Comparison of ENCODE assay signal across 12 mouse cellular contexts in the genomic region with DNA sequence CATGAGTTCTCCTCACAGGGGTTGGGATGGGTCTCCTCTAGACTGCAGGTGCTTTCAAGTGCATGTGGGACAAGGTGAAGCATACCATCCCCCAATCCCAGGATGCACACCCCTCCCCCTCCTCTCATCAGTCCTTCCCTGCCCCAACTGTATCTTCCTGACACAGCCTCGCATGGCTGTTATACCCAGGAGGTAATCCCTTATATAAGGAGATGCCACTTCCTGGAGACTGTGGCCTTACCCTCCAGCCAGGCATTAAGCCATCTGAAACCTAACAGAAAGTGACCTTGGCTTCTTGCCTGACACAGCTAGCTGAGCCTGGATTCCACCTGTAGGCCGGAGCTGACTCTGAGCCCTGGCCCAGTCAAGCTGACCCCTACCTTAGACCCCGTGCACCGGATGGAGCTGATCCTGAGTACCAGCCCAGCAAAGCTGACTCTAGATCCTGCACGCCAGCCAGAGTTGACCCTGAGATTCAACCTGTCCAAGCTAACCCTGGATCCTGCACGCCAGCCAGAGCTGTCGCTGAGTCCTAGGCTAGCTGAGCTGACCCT. TPM values are rescaled to one million over a fixed set of nuclear protein-coding genes. Genes with fewer than 3 reads are reported as not detected.
A peak's percentile ranks its signal among the peaks of the same experiment; 100 is the strongest.
DNase-seq lines count a peak whose midpoint lies in the region; ATAC-seq and TF ChIP-seq lines count a peak whose summit lies in the region.
"Had no signal": no experiment of that assay in that cellular context is flagged by ENCODE, and none has a peak within 500 bp of the region (broad histone marks: within the 10 kb centered on the region; RNA-seq: fewer than 3 reads in every experiment).

No protein-coding gene starts in this region.

- H3K9me3 ChIP-seq in neural tube, embryonic 13.5 days: no peaks in the 10 kb centered on the region
- no peaks in the 10 kb centered on the region for H3K9me3 ChIP-seq in kidney, postnatal 0 days (replicated peaks; ENCODE audit: low read length)
- no peaks in the 10 kb centered on the region for H3K9me3 ChIP-seq in liver, postnatal 0 days (ENCODE audit: low read length)

- TF ChIP-seq EP300 in liver, postnatal 0 days (IDR thresholded peaks at IDR 0.05; ENCODE audit: low read depth): no peak

- no peak for TF ChIP-seq CTCF in kidney, postnatal 0 days (IDR thresholded peaks at IDR 0.05; ENCODE audit: low read depth)
- no peak for TF ChIP-seq CTCF in liver, postnatal 0 days (IDR thresholded peaks at IDR 0.05; ENCODE audit: low read depth)

- ATAC-seq in neural tube, embryonic 13.5 days (ENCODE audit: low read depth): no peak
- no peak for ATAC-seq in kidney, postnatal 0 days (replicated peaks; ENCODE audit: low FRiP score, low read depth)
- no peak for ATAC-seq in liver, postnatal 0 days
- ATAC-seq: CD4-positive, CD25-positive, alpha-beta regulatory T cell, adult 4 months had no signal

- H3K27me3 ChIP-seq in neural tube, embryonic 13.5 days: no peaks in the 10 kb centered on the region
- H3K27me3 ChIP-seq in kidney, postnatal 0 days (ENCODE audit: insufficient read depth, low read length): no peaks in the 10 kb centered on the region
- no peaks in the 10 kb centered on the region for H3K27me3 ChIP-seq in liver, postnatal 0 days (ENCODE audit: insufficient read depth, low read length)

- no peak overlapping the region for H3K4me2 ChIP-seq in neural tube, embryonic 13.5 days
- no peak overlapping the region for H3K4me2 ChIP-seq in kidney, postnatal 0 days (ENCODE audit: low read length)
- peak overlapping the region; percentile 97 for H3K4me2 ChIP-seq in liver, postnatal 0 days (ENCODE audit: low read depth, low read length)

- 92% methylated on average over 7 of the region's 7 CpGs for WGBS in neural tube, embryonic 13.5 days
- WGBS in kidney, postnatal 0 days: 88% methylated on average over 7 of the region's 7 CpGs
- 80% methylated on average over 7 of the region's 7 CpGs for WGBS in liver, postnatal 0 days (ENCODE audit: insufficient replicate concordance)

- H3K4me1 ChIP-seq in neural tube, embryonic 13.5 days (replicated peaks): peaks cover 32% of the 10 kb centered on the region
- peaks cover 11% of the 10 kb centered on the region; the same call in 1 of the 2 replicates for H3K4me1 ChIP-seq in kidney, postnatal 0 days (replicated peaks; ENCODE audit: insufficient read depth, low read length)
- peaks cover 30% of the 10 kb centered on the region for H3K4me1 ChIP-seq in liver, postnatal 0 days (ENCODE audit: insufficient read depth)

- peaks cover 16% of the 10 kb centered on the region for H3K36me3 ChIP-seq in neural tube, embryonic 13.5 days
- H3K36me3 ChIP-seq in kidney, postnatal 0 days (ENCODE audit: insufficient read depth, low read length): peaks cover 8% of the 10 kb centered on the region; the same call in 1 of the 2 replicates
- H3K36me3 ChIP-seq in liver, postnatal 0 days (replicated peaks; ENCODE audit: insufficient read depth, low read length): peaks cover 16% of the 10 kb centered on the region

- H3K4me3 ChIP-seq in neural tube, embryonic 13.5 days: no peak overlapping the region
- H3K4me3 ChIP-seq in kidney, postnatal 0 days (replicated peaks; ENCODE audit: low read depth, low read length): no peak overlapping the region
- no peak overlapping the region for H3K4me3 ChIP-seq in liver, postnatal 0 days (ENCODE audit: low read depth, low read length)
- H3K4me3 ChIP-seq: layer of hippocampus, adult 2 months had no signal

- no peak overlapping the region for H3K27ac ChIP-seq in neural tube, embryonic 13.5 days (replicated peaks)
- no peak overlapping the region for H3K27ac ChIP-seq in kidney, postnatal 0 days
- peak overlapping the region; percentile 94; the same call in 1 of the 2 replicates for H3K27ac ChIP-seq in liver, postnatal 0 days (ENCODE audit: low read depth)
- H3K27ac ChIP-seq: layer of hippocampus, adult 2 months had no signal

- peak; percentile 61 for DNase-seq in kidney, adult 11 months
- no peak for DNase-seq in kidney, postnatal 4 days
- DNase-seq in neural tube, embryonic 10.5 days (ENCODE audit: extremely low spot score, low spot score): no peak
- DNase-seq in kidney, postnatal 0 days (ENCODE audit: low spot score): no peak
- DNase-seq in liver, postnatal 0 days: no peak
- DNase-seq in frontal cortex, postnatal 25 days (ENCODE audit: low spot score in 2 of 2): no peak
- DNase-seq in urinary bladder, adult 2 months (ENCODE audit: low spot score): no peak
- DNase-seq: lung, adult 2 months; right cerebral cortex, postnatal 4 days had no signal

- 0 out of 2 replicates have a peak overlapping the region, but pooled peaks have one; percentile 85 for H3K9ac ChIP-seq in neural tube, embryonic 13.5 days
- H3K9ac ChIP-seq in kidney, postnatal 0 days (ENCODE audit: low read depth, low read length): 0 out of 2 replicates have a peak overlapping the region, but pooled peaks have one; percentile 13
- peak overlapping the region; percentile 86 for H3K9ac ChIP-seq in liver, postnatal 0 days (replicated peaks)

RNA-seq across cellular contexts. Expression of a gene that starts 2.0 kb away (rescaled TPM):
- 1.9 and 2.0 TPM in 2 replicates for polyA plus RNA-seq in neural tube, embryonic 13.5 days (2015; fragmentation: Nextera tagmentation; extraction: Ambion mirVana)
- polyA plus RNA-seq in kidney, postnatal 0 days (2015; fragmentation: Nextera tagmentation; extraction: Ambion mirVana): 1.3 and 2.0 TPM in 2 replicates
- 0.65 and 0.86 TPM in 2 replicates for polyA plus RNA-seq in liver, postnatal 0 days (2015; fragmentation: Nextera tagmentation; extraction: Ambion mirVana)
- 0.50 and 0.52 TPM in 2 replicates for polyA plus RNA-seq in urinary bladder, adult 2 months (2012; rRNA removed)

RNA-seq across cellular contexts. Expression of a gene that starts 3.9 kb away (rescaled TPM):
- polyA plus RNA-seq in neural tube, embryonic 13.5 days (2015; fragmentation: Nextera tagmentation; extraction: Ambion mirVana): 15.9 and 19.0 TPM in 2 replicates
- 20.3 and 22.3 TPM in 2 replicates for polyA plus RNA-seq in kidney, postnatal 0 days (2015; fragmentation: Nextera tagmentation; extraction: Ambion mirVana)
- 10.4 and 11.6 TPM in 2 replicates for polyA plus RNA-seq in liver, postnatal 0 days (2015; fragmentation: Nextera tagmentation; extraction: Ambion mirVana)
- polyA plus RNA-seq in urinary bladder, adult 2 months (2012; rRNA removed): 24.6 and 37.3 TPM in 2 replicates

RNA-seq across cellular contexts. Expression of a gene that starts 4.9 kb away (rescaled TPM):
- 13.5 and 17.4 TPM in 2 replicates for polyA plus RNA-seq in neural tube, embryonic 13.5 days (2015; fragmentation: Nextera tagmentation; extraction: Ambion mirVana)
- 28.9 and 29.9 TPM in 2 replicates for polyA plus RNA-seq in kidney, postnatal 0 days (2015; fragmentation: Nextera tagmentation; extraction: Ambion mirVana)
- 63.6 and 68.0 TPM in 2 replicates for polyA plus RNA-seq in liver, postnatal 0 days (2015; fragmentation: Nextera tagmentation; extraction: Ambion mirVana)
- 31.3 and 36.0 TPM in 2 replicates for polyA plus RNA-seq in urinary bladder, adult 2 months (2012; rRNA removed)

RNA-seq across cellular contexts. Expression of a gene that starts 5.9 kb away (rescaled TPM):
- 8.2 and 8.5 TPM in 2 replicates for polyA plus RNA-seq in neural tube, embryonic 13.5 days (2015; fragmentation: Nextera tagmentation; extraction: Ambion mirVana)
- 5.0 and 6.0 TPM in 2 replicates for polyA plus RNA-seq in kidney, postnatal 0 days (2015; fragmentation: Nextera tagmentation; extraction: Ambion mirVana)
- 2.5 and 3.3 TPM in 2 replicates for polyA plus RNA-seq in liver, postnatal 0 days (2015; fragmentation: Nextera tagmentation; extraction: Ambion mirVana)
- 16.8 and 24.9 TPM in 2 replicates for polyA plus RNA-seq in urinary bladder, adult 2 months (2012; rRNA removed)

RNA-seq across cellular contexts. Expression of a gene that starts 14.8 kb away (rescaled TPM):
- polyA plus RNA-seq in neural tube, embryonic 13.5 days (2015; fragmentation: Nextera tagmentation; extraction: Ambion mirVana): 76.8 and 77.5 TPM in 2 replicates
- 87.7 and 88.8 TPM in 2 replicates for polyA plus RNA-seq in kidney, postnatal 0 days (2015; fragmentation: Nextera tagmentation; extraction: Ambion mirVana)
- polyA plus RNA-seq in liver, postnatal 0 days (2015; fragmentation: Nextera tagmentation; extraction: Ambion mirVana): 53.9 and 54.5 TPM in 2 replicates
- polyA plus RNA-seq in urinary bladder, adult 2 months (2012; rRNA removed): 24.0 and 35.6 TPM in 2 replicates

Comparison
In these comparisons a context has a peak if more than half of its experiments do, and no peak if none do; other contexts are left out.
1. H3K9ac ChIP-seq: peak in every context shown above with its lines; median percentile 86 in liver, postnatal 0 days; 85 in neural tube, embryonic 13.5 days; 13 in kidney, postnatal 0 days.